Mouse (Mus musculus) midbrain, postnatal 0 days (tissue): ENCODE results near the gene Gm21708. TPM values are rescaled to one million over a fixed set of nuclear protein-coding genes. Genes with fewer than 3 reads are reported as not detected.
"Not testable (repeated sequence)": the region's sequence is repeated elsewhere in the genome, so short reads cannot be mapped to it uniquely, and the experiment has no call there.

Experiments used
- ATAC-seq: fragments of 200-750 bp; cut with Nextera tagmentation; 2 replicates; pipeline ENCODE4 v1.8.0; 2017; ENCODE audit warnings: moderate number of reproducible peaks, mild to moderate bottlenecking, moderate TSS enrichment, moderate library complexity; ENCODE audit not compliant: low FRiP score
- DNase-seq: peaks from one replicate; pipeline ENCODE4 v3.0.0-alpha.2; 2015; ENCODE audit warnings: low spot score
- H3K27ac ChIP-seq: fragments of 300-500 bp; sonication (generic); 2 replicates; pipeline ENCODE4 v1.5.1; 2014; ENCODE audit warnings: low read depth, mild to moderate bottlenecking, low read length, mixed read lengths
- H3K27me3 ChIP-seq: fragments of 300-500 bp; sonication (generic); 2 replicates; pipeline ENCODE4 v1.6.1; 2014; ENCODE audit warnings: low read length, control low read depth, mixed read lengths; ENCODE audit not compliant: insufficient read depth
- H3K36me3 ChIP-seq: fragments of 300-500 bp; sonication (generic); 2 replicates; pipeline ENCODE4 v1.6.1; 2014; ENCODE audit warnings: low read length, control low read depth, mixed read lengths; ENCODE audit not compliant: insufficient read depth
- H3K4me1 ChIP-seq: fragments of 300-500 bp; sonication (generic); 2 replicates; pipeline ENCODE4 v1.6.1; 2014; ENCODE audit warnings: mild to moderate bottlenecking, control low read depth, antibody characterized with exemption, low read length, mixed read lengths; ENCODE audit not compliant: insufficient read depth
- H3K4me2 ChIP-seq: fragments of 300-500 bp; sonication (generic); 2 replicates; pipeline ENCODE4 v1.6.1; 2014; ENCODE audit warnings: low read depth, mild to moderate bottlenecking, low read length, mixed read lengths; ENCODE audit not compliant: poor library complexity, severe bottlenecking
- H3K4me3 ChIP-seq: fragments of 300-500 bp; sonication (generic); 2 replicates; pipeline ENCODE4 v1.5.1; 2014; ENCODE audit warnings: low read depth, mild to moderate bottlenecking, low read length, moderate library complexity
- H3K9ac ChIP-seq: fragments of 300-500 bp; sonication (generic); replicated peaks from 2 replicates; pipeline ENCODE4 v1.6.1; 2014; ENCODE audit warnings: mild to moderate bottlenecking, low read length, moderate library complexity, mixed read lengths; ENCODE audit not compliant: poor library complexity, severe bottlenecking
- H3K9me3 ChIP-seq: fragments of 300-500 bp; sonication (generic); 2 replicates; pipeline ENCODE4 v1.6.1; 2016; ENCODE audit warnings: low read length, control low read depth
- WGBS: fragments of 180-500 bp; shearing (Covaris S2); extraction: QIAGEN DNeasy Blood & Tissue Kit; methylation state at CpG from one replicate; pipeline ENCODE4 v1.1.7; 2014; 5-methylcytosine and 5-hydroxymethylcytosine counted together
- polyA plus RNA-seq: library from polyadenylated mRNA; unstranded; fragments of >200 nt; fragmentation: Nextera tagmentation; extraction: Ambion mirVana; gene quantifications from 2 replicates; pipeline ENCODE4 v1.2.1, GENCODE M21; 2015
- total RNA-seq: library from RNA; depleted of rRNA; stranded (reverse); fragments of >200 nt; gene quantifications from 2 replicates; pipeline ENCODE4 v1.2.3, GENCODE M21; 2014; rRNA removed

Gm21708 gene
- total RNA-seq (not detected in 2 replicates), polyA plus RNA-seq (not detected in 2 replicates)

- not testable (repeated sequence) for H3K9me3 ChIP-seq, H3K27ac ChIP-seq, DNase-seq, ATAC-seq, H3K4me3 ChIP-seq, H3K36me3 ChIP-seq, H3K4me2 ChIP-seq, H3K9ac ChIP-seq, H3K27me3 ChIP-seq, H3K4me1 ChIP-seq
- no CpG with 5 or more reads among the region's 9 CpGs for WGBS
These were observed at the start of gene Gm21708, which contains the start of gene Gm21704 for GRCm38 (mm10) chrY:3410067-3410466. TSS of gene Gm21708 (minus strand) at chrY:3410167. TSS of gene Gm21704 (minus strand) at chrY:3410167.

Other genes starting within 250 kb of the Gm21708 start
- not detected in 2 replicates for gene Gm21677, start 103.7 kb downstream of the Gm21708 start, total RNA-seq
- not detected in 2 replicates for gene Gm21677, start 103.7 kb downstream of the Gm21708 start, polyA plus RNA-seq
- gene Gm21693, start 64.8 kb downstream of the Gm21708 start, total RNA-seq: not detected in 2 replicates
- gene Gm21693, start 64.8 kb downstream of the Gm21708 start, polyA plus RNA-seq: not detected in 2 replicates
- gene Gm21704, start within 50 bp of the Gm21708 start, total RNA-seq: not detected in 2 replicates
- gene Gm21704, start within 50 bp of the Gm21708 start, polyA plus RNA-seq: not detected in 2 replicates